Mouse (Mus musculus): ENCODE data around the gene Spem1. TPM values are rescaled to one million over a fixed set of nuclear protein-coding genes. Genes with fewer than 3 reads are reported as not detected.

Spem1 gene
- total and polyA plus RNA-seq, 2 experiments from 2014 or later = 0.20 to 0.93 TPM

- peaks cover 8% of the 10 kb centered on the region; the same call in 1 of the 2 replicates for H3K4me1 ChIP-seq (ENCODE audit: insufficient read depth, low read length)
- peak within 1 kb of the TSS; percentile 40 for H3K4me3 ChIP-seq (ENCODE audit: low read depth, low read length)
- ATAC-seq (ENCODE audit: low FRiP score) (peak; percentile 90), DNase-seq (ENCODE audit: low spot score) (peak; percentile 97)
- no peaks in the 10 kb centered on the region; the same call in 1 of the 2 replicates for H3K27me3 ChIP-seq (ENCODE audit: insufficient read depth, low read length)
- 0 out of 2 replicates have a peak, but pooled peaks cover 6% of the 10 kb centered on the region for H3K36me3 ChIP-seq (ENCODE audit: insufficient read depth, low read length)
- no peak for TF ChIP-seq CTCF (IDR thresholded peaks at IDR 0.05)
- H3K9me3 ChIP-seq (ENCODE audit: low read length) = no peaks in the 10 kb centered on the region
- no peak within 1 kb of the TSS for H3K9ac ChIP-seq (replicated peaks; ENCODE audit: low read length, poor library complexity, severe bottlenecking)
- peak within 1 kb of the TSS; percentile 80 for H3K4me2 ChIP-seq (ENCODE audit: low read depth, low read length, poor library complexity, severe bottlenecking)
- H3K27ac ChIP-seq (ENCODE audit: low read depth, low read length) = no peak within 1 kb of the TSS
- WGBS = 3% methylated on average over 52 of the region's 52 CpGs
These were observed 26.6 kb downstream of the Spem1 start, which contains the start of gene Chrnb1 for GRCm38 (mm10) chr11:69795168-69795982. Gene Chrnb1 (minus strand): TSS chr11:69795943.

- no peaks in the 10 kb centered on the region for H3K4me1 ChIP-seq (ENCODE audit: insufficient read depth, low read length)
- no peak overlapping the region for H3K4me3 ChIP-seq (ENCODE audit: low read depth, low read length)
- H3K9me3 ChIP-seq (ENCODE audit: low read length) = no peaks in the 10 kb centered on the region
- no peak overlapping the region for H3K9ac ChIP-seq (replicated peaks; ENCODE audit: low read length, poor library complexity, severe bottlenecking)
- no peak for TF ChIP-seq CTCF (IDR thresholded peaks at IDR 0.05)
- no peak for ATAC-seq (ENCODE audit: low FRiP score)
- WGBS = 64% methylated on average over 5 of the region's 5 CpGs
- 0 out of 2 replicates have a peak, but pooled peaks cover 6% of the 10 kb centered on the region for H3K36me3 ChIP-seq (ENCODE audit: insufficient read depth, low read length)
- H3K27ac ChIP-seq (ENCODE audit: low read depth, low read length) = no peak overlapping the region
- no peak overlapping the region for H3K4me2 ChIP-seq (ENCODE audit: low read depth, low read length, poor library complexity, severe bottlenecking)
- H3K27me3 ChIP-seq (ENCODE audit: insufficient read depth, low read length) = no peaks in the 10 kb centered on the region; the same call in 1 of the 2 replicates
- no peak for DNase-seq (ENCODE audit: low spot score)
These were observed 28.6 kb downstream of the Spem1 start for GRCm38 (mm10) chr11:69793429-69793828.

- Histone ChIP-seq H3K9ac (replicated peaks; ENCODE audit: low read length, poor library complexity, severe bottlenecking) (no peak overlapping the region), H3K4me1 (ENCODE audit: insufficient read depth, low read length) (no peaks in the 10 kb centered on the region), H3K4me3 (ENCODE audit: low read depth, low read length) (no peak overlapping the region), H3K27me3 (ENCODE audit: insufficient read depth, low read length) (no peaks in the 10 kb centered on the region), H3K36me3 (ENCODE audit: insufficient read depth, low read length) (no peaks in the 10 kb centered on the region), H3K27ac (ENCODE audit: low read depth, low read length) (no peak overlapping the region), H3K9me3 (ENCODE audit: low read length) (no peaks in the 10 kb centered on the region), H3K4me2 (ENCODE audit: low read depth, low read length, poor library complexity, severe bottlenecking) (no peak overlapping the region)
- WGBS = 70% methylated on average over 5 of the region's 5 CpGs
- no peak for ATAC-seq (ENCODE audit: low FRiP score)
- DNase-seq (ENCODE audit: low spot score) = no peak
- TF ChIP-seq CTCF (IDR thresholded peaks at IDR 0.05) = no peak
These were observed 30.6 kb downstream of the Spem1 start for GRCm38 (mm10) chr11:69791420-69791819.

- 78% methylated on average over 5 of the region's 5 CpGs for WGBS
- DNase-seq (ENCODE audit: low spot score) = no peak
- H3K9ac ChIP-seq (replicated peaks; ENCODE audit: low read length, poor library complexity, severe bottlenecking) = no peak overlapping the region
- no peak overlapping the region for H3K4me2 ChIP-seq (ENCODE audit: low read depth, low read length, poor library complexity, severe bottlenecking)
- H3K36me3 ChIP-seq (ENCODE audit: insufficient read depth, low read length) = no peaks in the 10 kb centered on the region
- H3K9me3 ChIP-seq (ENCODE audit: low read length) = no peaks in the 10 kb centered on the region
- no peaks in the 10 kb centered on the region for H3K27me3 ChIP-seq (ENCODE audit: insufficient read depth, low read length)
- no peak for TF ChIP-seq CTCF (IDR thresholded peaks at IDR 0.05)
- H3K4me3 ChIP-seq (ENCODE audit: low read depth, low read length) = no peak overlapping the region
- ATAC-seq (ENCODE audit: low FRiP score) = no peak
- H3K27ac ChIP-seq (ENCODE audit: low read depth, low read length) = no peak overlapping the region
- no peaks in the 10 kb centered on the region for H3K4me1 ChIP-seq (ENCODE audit: insufficient read depth, low read length)
These were observed 32.5 kb downstream of the Spem1 start for GRCm38 (mm10) chr11:69789431-69789830.

GRCm38 (mm10) chr11:69787306-69787705 lies 34.7 kb downstream of the Spem1 start:
- no peaks in the 10 kb centered on the region for H3K9me3 ChIP-seq (ENCODE audit: low read length)
- H3K27ac ChIP-seq (ENCODE audit: low read depth, low read length) = no peak overlapping the region
- WGBS = 74% methylated on average over 5 of the region's 5 CpGs
- no peak for TF ChIP-seq CTCF (IDR thresholded peaks at IDR 0.05)
- H3K36me3 ChIP-seq (ENCODE audit: insufficient read depth, low read length) = no peaks in the 10 kb centered on the region
- DNase-seq (ENCODE audit: low spot score) = no peak
- no peaks in the 10 kb centered on the region for H3K27me3 ChIP-seq (ENCODE audit: insufficient read depth, low read length)
- no peak overlapping the region for H3K4me3 ChIP-seq (ENCODE audit: low read depth, low read length)
- H3K9ac ChIP-seq (replicated peaks; ENCODE audit: low read length, poor library complexity, severe bottlenecking) = no peak overlapping the region
- no peaks in the 10 kb centered on the region for H3K4me1 ChIP-seq (ENCODE audit: insufficient read depth, low read length)
- H3K4me2 ChIP-seq (ENCODE audit: low read depth, low read length, poor library complexity, severe bottlenecking) = no peak overlapping the region
- ATAC-seq (ENCODE audit: low FRiP score) = no peak

- no peaks in the 10 kb centered on the region for H3K27me3 ChIP-seq (ENCODE audit: insufficient read depth, low read length)
- no peak for TF ChIP-seq CTCF (IDR thresholded peaks at IDR 0.05)
- H3K9ac ChIP-seq (replicated peaks; ENCODE audit: low read length, poor library complexity, severe bottlenecking) = no peak overlapping the region
- WGBS = 47% methylated on average over 15 of the region's 15 CpGs
- no peaks in the 10 kb centered on the region for H3K9me3 ChIP-seq (ENCODE audit: low read length)
- ATAC-seq (ENCODE audit: low FRiP score) (no peak), DNase-seq (ENCODE audit: low spot score) (no peak)
- no peaks in the 10 kb centered on the region for H3K4me1 ChIP-seq (ENCODE audit: insufficient read depth, low read length)
- no peak overlapping the region for H3K27ac ChIP-seq (ENCODE audit: low read depth, low read length)
- H3K4me2 ChIP-seq (ENCODE audit: low read depth, low read length, poor library complexity, severe bottlenecking) = no peak overlapping the region
- H3K36me3 ChIP-seq (ENCODE audit: insufficient read depth, low read length) = no peaks in the 10 kb centered on the region
- no peak overlapping the region for H3K4me3 ChIP-seq (ENCODE audit: low read depth, low read length)
These were observed 37.1 kb downstream of the Spem1 start for GRCm38 (mm10) chr11:69784793-69785272.

Measured in midbrain, postnatal 0 days (tissue).